Mouse (Mus musculus) cerebellum, adult 2 months (tissue): Measurements from ENCODE around the gene Tns4. TPM values are rescaled to one million over a fixed set of nuclear protein-coding genes. Genes with fewer than 3 reads are reported as not detected.

Experiments used
- DNase-seq, 2 experiments: peaks; one replicate each; pipeline ENCODE4 v3.0.0; 2021
- H3K27ac ChIP-seq: fragments of 200-500 bp; 2 replicates; pipeline ENCODE4 v1.5.1; 2012; ENCODE audit warnings: low read length, control low read depth, inconsistent platforms; ENCODE audit not compliant: insufficient read depth
- H3K27me3 ChIP-seq: fragments of 200-500 bp; 2 replicates; pipeline ENCODE4 v1.6.1; 2012; ENCODE audit warnings: inconsistent platforms, mild to moderate bottlenecking, low read length, moderate library complexity; ENCODE audit not compliant: control insufficient read depth, insufficient read depth
- H3K4me1 ChIP-seq: fragments of 200-500 bp; 2 replicates; pipeline ENCODE4 v1.6.1; 2011; ENCODE audit warnings: low read length; ENCODE audit not compliant: control insufficient read depth, insufficient read depth
- H3K4me3 ChIP-seq: fragments of 200-500 bp; replicated peaks from 2 replicates; pipeline ENCODE3; 2011; ENCODE audit warnings: mild to moderate bottlenecking, low read depth, low read length, control low read depth; ENCODE audit not compliant: insufficient read depth
- CTCF ChIP-seq: fragments of 200-500 bp; IDR thresholded peaks from 2 replicates; pipeline ENCODE4 v1.5.1; 2011; ENCODE audit warnings: low read depth, mild to moderate bottlenecking, control low read depth, low read length, moderate library complexity, borderline replicate concordance; ENCODE audit not compliant: insufficient read depth
- POLR2A ChIP-seq: fragments of 200-500 bp; IDR thresholded peaks from 2 replicates; pipeline ENCODE4 v1.6.1; 2011; ENCODE audit warnings: low read length, control low read depth, borderline replicate concordance; ENCODE audit not compliant: insufficient read depth
- WGBS: fragments of 180-500 bp; shearing (Covaris S2); methylation state at CpG from one replicate; pipeline ENCODE4 v1.1.7; 2018; 5-methylcytosine and 5-hydroxymethylcytosine counted together
- polyA plus RNA-seq: library from polyadenylated mRNA; depleted of rRNA; stranded (reverse); fragments of >200 nt; gene quantifications from 2 replicates; pipeline ENCODE4 v1.2.3, GENCODE M21; 2012

Gene Tns4
- polyA plus RNA-seq, 1 experiment = 0.18 TPM

DNA sequence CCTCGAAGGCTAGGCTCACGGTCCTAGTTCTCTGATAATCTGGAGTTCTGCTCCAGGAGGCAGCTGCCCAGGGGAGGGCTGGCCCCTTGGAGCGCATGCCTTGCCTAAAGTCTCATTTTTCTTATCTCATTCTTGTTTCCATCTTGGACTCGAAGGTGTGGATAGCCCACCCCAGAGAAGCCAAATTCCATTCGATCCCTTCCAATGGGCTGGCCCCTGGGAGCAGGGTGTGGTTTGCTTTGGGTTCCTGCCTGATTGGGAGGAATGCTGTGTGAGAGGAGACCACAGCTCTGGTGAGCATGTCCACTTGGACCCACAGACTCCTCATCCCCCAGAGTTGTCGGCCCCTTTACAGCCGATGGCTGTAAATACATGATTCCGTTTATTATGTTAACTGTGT, 12.6 kb upstream of the Tns4 start:
- TF ChIP-seq CTCF (no peak), POLR2A (no peak)
- WGBS = 84% methylated on average over 8 of the region's 8 CpGs
- no peak overlapping the region for H3K4me3 ChIP-seq
- H3K27me3 ChIP-seq = no peaks in the 10 kb centered on the region
- DNase-seq = no peak
- H3K27ac ChIP-seq = no peak overlapping the region
- H3K4me1 ChIP-seq = no peaks in the 10 kb centered on the region; the same call in 1 of the 2 replicates

DNA sequence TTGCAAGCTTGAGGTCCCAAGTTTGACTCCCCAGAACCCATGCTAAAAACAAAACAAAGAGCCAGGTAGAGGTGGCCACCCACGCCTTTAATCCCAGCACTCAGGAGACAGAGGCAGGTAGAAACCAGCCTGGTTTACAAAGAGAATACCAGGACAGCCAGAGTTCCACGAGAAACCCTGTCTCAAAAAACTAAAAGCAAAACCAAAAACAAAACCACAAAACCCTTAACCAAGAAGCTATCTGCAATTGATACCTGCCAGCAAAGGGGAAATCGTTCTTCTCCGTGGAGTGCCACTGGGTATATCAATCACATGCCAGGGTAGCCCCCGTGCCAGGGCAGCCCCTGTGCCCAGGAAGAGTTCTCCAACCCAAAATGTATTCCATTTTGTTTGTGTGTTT, 11.1 kb upstream of the Tns4 start:
- no peaks in the 10 kb centered on the region for H3K27me3 ChIP-seq
- H3K27ac ChIP-seq = no peak overlapping the region
- 67% methylated on average over 5 of the region's 5 CpGs for WGBS
- no peak for DNase-seq
- no peaks in the 10 kb centered on the region; the same call in 1 of the 2 replicates for H3K4me1 ChIP-seq
- H3K4me3 ChIP-seq = no peak overlapping the region
- TF ChIP-seq POLR2A (no peak), CTCF (no peak)

DNA sequence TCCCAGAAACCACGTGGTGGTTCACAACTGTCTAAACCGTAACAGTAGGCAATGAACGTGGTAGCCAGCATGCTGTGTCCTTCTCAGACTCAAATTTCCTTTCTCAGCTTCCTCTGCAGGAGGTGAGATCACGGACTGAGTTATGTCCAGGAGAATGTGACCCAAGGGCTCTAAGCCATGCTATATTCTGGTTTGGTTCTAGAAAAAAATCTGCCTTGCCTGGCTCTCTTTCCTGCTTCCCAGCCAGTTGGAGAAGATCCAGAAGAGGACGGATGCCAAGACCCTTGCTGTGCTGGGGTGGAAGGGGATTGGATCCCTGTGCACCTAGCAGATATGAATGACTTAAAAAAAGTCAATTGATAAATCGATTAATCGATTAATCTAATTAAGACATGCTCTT, 10.4 kb upstream of the Tns4 start:
- H3K4me1 ChIP-seq = no peaks in the 10 kb centered on the region; the same call in 1 of the 2 replicates
- 27% methylated on average over 7 of the region's 7 CpGs for WGBS
- no peak overlapping the region for H3K4me3 ChIP-seq
- H3K27ac ChIP-seq = no peak overlapping the region
- no peak for TF ChIP-seq POLR2A
- no peak for TF ChIP-seq CTCF
- DNase-seq = no peak
- no peaks in the 10 kb centered on the region for H3K27me3 ChIP-seq

DNA sequence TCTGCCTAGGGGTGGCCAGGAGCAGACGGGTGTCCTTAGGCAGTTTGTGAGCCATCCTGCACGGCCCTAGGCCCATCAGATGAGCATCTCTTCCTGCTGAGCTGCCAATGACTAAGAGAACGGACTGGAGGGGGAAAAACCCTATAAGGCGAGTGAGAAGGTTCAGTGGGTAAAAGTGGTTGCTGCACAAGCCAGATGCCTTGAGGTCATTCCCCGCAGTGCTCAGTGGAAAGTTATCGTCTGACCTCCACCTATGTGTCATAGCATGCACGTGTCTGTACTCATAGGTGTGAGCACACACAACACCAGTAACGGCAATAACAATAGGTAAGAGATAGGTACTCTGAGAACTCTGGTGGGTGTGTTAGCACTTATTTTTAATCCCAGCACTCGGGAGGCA, 9.8 kb upstream of the Tns4 start:
- TF ChIP-seq POLR2A = no peak
- 92% methylated on average over 9 of the region's 9 CpGs for WGBS
- no peaks in the 10 kb centered on the region for H3K27me3 ChIP-seq
- H3K4me1 ChIP-seq = no peaks in the 10 kb centered on the region; the same call in 1 of the 2 replicates
- no peak overlapping the region for H3K27ac ChIP-seq
- DNase-seq = no peak
- no peak overlapping the region for H3K4me3 ChIP-seq

DNA sequence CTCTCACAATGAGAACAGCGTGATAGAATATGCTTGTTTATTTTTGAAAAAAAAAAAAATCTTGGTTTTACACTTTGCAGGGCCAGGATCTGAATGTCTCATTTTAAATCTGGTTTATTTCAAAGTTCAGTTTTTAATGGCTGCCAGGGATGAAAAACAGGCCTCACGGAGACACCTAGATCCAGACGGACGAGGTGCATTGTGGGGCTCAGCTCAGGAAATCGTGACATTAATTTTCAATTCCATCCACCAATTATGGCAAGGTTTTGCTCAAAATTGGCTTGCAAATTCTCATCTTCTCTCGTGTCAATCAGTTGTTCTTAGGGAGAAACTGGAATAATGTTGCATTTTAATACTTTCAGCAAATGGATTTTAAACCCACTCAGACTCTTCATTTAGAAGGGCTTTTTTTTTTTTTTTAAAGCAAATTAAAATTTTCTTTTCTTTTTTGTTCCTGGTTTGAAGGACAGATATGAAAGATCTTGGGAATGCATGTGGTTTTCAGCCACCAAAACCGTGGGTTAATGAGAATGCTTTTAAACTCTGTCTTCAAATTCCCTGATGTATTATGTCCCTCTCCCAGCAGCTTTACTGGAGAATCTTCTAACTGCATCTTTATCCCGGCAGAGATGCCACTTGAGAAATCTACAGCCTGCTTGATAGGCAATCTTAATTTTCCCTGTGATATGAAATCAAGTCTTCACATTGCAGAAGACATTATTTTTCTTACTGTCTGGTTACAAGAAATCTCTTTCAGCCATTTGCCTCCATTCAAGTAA, 8.1 kb upstream of the Tns4 start:
- WGBS = 88% methylated on average over 8 of the region's 8 CpGs
- TF ChIP-seq POLR2A (no peak), CTCF (no peak)
- H3K27ac ChIP-seq = no peak overlapping the region
- H3K4me3 ChIP-seq = no peak overlapping the region
- no peaks in the 10 kb centered on the region for H3K27me3 ChIP-seq
- DNase-seq = no peak
- no peaks in the 10 kb centered on the region for H3K4me1 ChIP-seq

DNA sequence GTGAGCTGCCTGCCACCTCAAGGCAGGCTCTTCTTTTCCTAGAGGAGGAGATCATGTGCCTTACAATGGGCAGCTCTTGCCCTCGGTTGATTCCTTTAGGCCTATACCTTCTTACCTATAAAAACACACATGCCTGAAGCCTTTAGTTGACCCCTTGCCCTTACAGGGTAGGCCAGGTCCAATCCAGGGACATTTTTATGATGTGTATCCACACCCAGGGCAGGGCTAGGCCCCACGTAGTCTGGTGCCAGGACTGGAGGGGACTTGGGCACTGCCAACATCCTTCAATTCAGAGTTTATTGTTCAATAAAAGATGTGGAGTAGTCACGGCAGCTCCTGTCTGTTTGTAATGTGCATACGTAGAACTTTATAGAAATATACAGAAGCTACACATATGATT, 7.3 kb upstream of the Tns4 start:
- WGBS = 83% methylated on average over 4 of the region's 4 CpGs
- no peaks in the 10 kb centered on the region for H3K27me3 ChIP-seq
- no peak for TF ChIP-seq POLR2A
- TF ChIP-seq CTCF = no peak
- H3K4me1 ChIP-seq = no peaks in the 10 kb centered on the region
- no peak overlapping the region for H3K4me3 ChIP-seq
- no peak for DNase-seq
- no peak overlapping the region for H3K27ac ChIP-seq

DNA sequence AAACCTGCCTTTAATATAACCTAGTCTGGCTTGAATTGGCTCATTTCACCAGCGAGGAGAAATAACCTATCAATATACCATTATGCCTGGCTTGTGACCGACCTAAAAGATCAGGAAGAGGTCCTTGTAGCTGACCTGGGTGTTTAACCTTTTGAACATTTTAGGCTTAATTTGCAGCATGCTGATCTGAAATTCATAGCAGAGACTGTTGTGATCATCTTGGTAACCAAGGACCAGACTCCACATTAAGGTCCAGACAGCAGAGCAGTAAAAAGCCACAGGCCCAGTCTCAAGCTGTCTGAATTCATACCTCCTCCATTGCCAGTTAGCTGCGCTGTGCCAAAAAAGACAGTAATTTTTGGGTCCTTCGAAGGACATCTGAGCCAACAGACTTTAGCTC, 6.7 kb upstream of the Tns4 start:
- no peaks in the 10 kb centered on the region for H3K27me3 ChIP-seq
- H3K27ac ChIP-seq = no peak overlapping the region
- no peaks in the 10 kb centered on the region for H3K4me1 ChIP-seq
- DNase-seq = no peak
- no peak for TF ChIP-seq CTCF
- TF ChIP-seq POLR2A = no peak
- 69% methylated on average over 4 of the region's 4 CpGs for WGBS
- no peak overlapping the region for H3K4me3 ChIP-seq

DNA sequence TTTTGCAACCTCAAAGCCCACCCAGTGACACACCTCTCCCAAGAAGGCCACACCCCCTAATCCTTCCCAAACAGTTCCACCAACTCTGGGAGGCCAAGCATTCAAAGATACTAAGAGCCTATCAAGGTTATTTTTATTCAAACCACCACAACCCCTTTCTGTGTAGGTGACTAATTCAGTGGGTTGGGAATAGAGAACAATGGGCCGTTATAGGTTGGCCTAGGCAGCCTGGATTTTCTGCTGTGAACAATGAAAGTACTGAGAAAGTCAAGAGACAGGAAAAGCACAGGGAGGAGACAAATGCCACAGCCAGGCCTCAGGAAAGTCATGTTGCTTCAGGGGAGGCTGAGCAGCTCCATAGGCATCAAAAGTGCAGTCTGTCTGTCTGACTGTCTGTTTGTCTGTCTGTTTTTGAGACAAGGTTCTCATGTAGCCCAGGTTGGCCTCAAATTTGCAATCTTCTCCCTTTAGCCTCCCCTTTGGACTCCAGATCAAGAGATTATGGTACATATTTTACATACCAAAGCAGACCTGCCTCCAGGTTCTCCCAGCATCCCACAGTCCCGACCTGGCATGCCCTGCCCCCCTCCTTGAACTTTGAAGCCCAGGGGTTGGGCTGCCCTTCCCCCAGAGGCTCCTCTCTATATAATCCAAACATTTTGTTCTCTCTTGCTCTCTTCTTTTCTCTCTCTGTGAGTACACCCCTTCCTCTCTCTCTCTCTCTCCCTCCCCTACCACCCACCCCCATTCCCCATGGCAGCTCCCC, 6.0 kb upstream of the Tns4 start:
- Histone ChIP-seq H3K27me3 (no peaks in the 10 kb centered on the region), H3K27ac (no peak overlapping the region), H3K4me1 (no peaks in the 10 kb centered on the region), H3K4me3 (no peak overlapping the region)
- 69% methylated on average over 2 of the region's 2 CpGs for WGBS
- TF ChIP-seq CTCF (no peak), POLR2A (no peak)
- DNase-seq = no peak
